Mouse (Mus musculus) hindbrain, embryonic 11.5 days (tissue): ENCODE data around the gene Ndufa4l2. TPM values are rescaled to one million over a fixed set of nuclear protein-coding genes. Genes with fewer than 3 reads are reported as not detected.

ENCODE experiments used
- ATAC-seq: fragments of 200-750 bp; cut with Nextera tagmentation; 2 replicates; pipeline ENCODE4 v1.8.0; 2017; ENCODE audit warnings: mild to moderate bottlenecking, moderate TSS enrichment, moderate library complexity; ENCODE audit not compliant: low FRiP score
- DNase-seq: peaks from one replicate; pipeline ENCODE4 v3.0.0-alpha.2; 2015; ENCODE audit warnings: low spot score
- H3K27ac ChIP-seq: fragments of 300-500 bp; sonication (generic); 2 replicates; pipeline ENCODE4 v1.5.1; 2014; ENCODE audit warnings: mild to moderate bottlenecking, low read depth, low read length
- H3K27me3 ChIP-seq: fragments of 300-500 bp; sonication (generic); 2 replicates; pipeline ENCODE4 v1.6.1; 2014; ENCODE audit warnings: mild to moderate bottlenecking, low read length, moderate library complexity, mixed read lengths; ENCODE audit not compliant: control insufficient read depth, insufficient read depth
- H3K36me3 ChIP-seq: fragments of 300-500 bp; sonication (generic); 2 replicates; pipeline ENCODE4 v1.6.1; 2014; ENCODE audit warnings: mild to moderate bottlenecking, low read length, moderate library complexity, mixed read lengths; ENCODE audit not compliant: control insufficient read depth, insufficient read depth
- H3K4me1 ChIP-seq: fragments of 300-500 bp; sonication (generic); replicated peaks from 2 replicates; pipeline ENCODE4 v1.6.1; 2014; ENCODE audit warnings: low read length, mixed read lengths; ENCODE audit not compliant: control insufficient read depth, insufficient read depth
- H3K4me2 ChIP-seq: fragments of 300-500 bp; sonication (generic); replicated peaks from 2 replicates; pipeline ENCODE4 v1.6.1; 2014; ENCODE audit warnings: mild to moderate bottlenecking, low read depth, low read length
- H3K4me3 ChIP-seq: fragments of 300-500 bp; sonication (generic); 2 replicates; pipeline ENCODE4 v1.5.1; 2014; ENCODE audit warnings: low read depth, low read length
- H3K9ac ChIP-seq: fragments of 300-500 bp; sonication (generic); 2 replicates; pipeline ENCODE4 v1.6.1; 2014; ENCODE audit warnings: low read depth, low read length
- H3K9me3 ChIP-seq: fragments of 300-500 bp; sonication (generic); 2 replicates; pipeline ENCODE4 v1.6.1; 2016; ENCODE audit warnings: low read length; ENCODE audit not compliant: control insufficient read depth
- WGBS: fragments of 180-500 bp; shearing (Covaris S2); extraction: QIAGEN DNeasy Blood & Tissue Kit; methylation state at CpG from one replicate; pipeline ENCODE4 v1.1.7; 2014; 5-methylcytosine and 5-hydroxymethylcytosine counted together
- polyA plus RNA-seq: library from polyadenylated mRNA; unstranded; fragments of >200 nt; fragmentation: Nextera tagmentation; extraction: Ambion mirVana; gene quantifications from 2 replicates; pipeline ENCODE4 v1.2.1, GENCODE M21; 2014

Ndufa4l2 gene
- polyA plus RNA-seq, 1 experiment from 2014 or later = 6.5 TPM

DNA sequence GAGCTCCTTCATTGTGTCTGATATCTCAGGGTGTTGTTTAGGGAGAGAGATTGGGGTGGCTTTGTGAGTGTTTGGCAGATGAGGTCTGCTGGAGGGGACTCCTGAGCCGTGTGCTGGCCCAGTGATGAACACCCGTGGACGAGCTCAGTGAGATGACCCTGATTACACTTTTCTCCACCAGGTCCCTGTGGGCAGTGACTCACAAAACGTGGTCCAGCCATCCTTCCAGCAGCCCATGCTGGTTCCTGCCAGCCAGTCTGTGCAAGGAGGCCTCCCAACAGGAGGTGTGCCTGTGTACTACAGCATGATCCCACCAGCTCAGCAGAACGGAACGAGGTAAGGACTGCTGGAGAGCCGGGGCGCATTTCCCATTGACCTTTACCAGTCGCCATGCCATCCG is 29.5 kb upstream of the Ndufa4l2 start:
- H3K9ac ChIP-seq = no peak overlapping the region
- H3K9me3 ChIP-seq = no peaks in the 10 kb centered on the region
- DNase-seq (no peak), ATAC-seq (no peak)
- H3K36me3 ChIP-seq = no peaks in the 10 kb centered on the region
- WGBS = 90% methylated on average over 10 of the region's 10 CpGs
- H3K4me3 ChIP-seq = no peak overlapping the region
- no peak overlapping the region for H3K27ac ChIP-seq
- no peak overlapping the region for H3K4me2 ChIP-seq
- H3K27me3 ChIP-seq = no peaks in the 10 kb centered on the region
- H3K4me1 ChIP-seq = no peaks in the 10 kb centered on the region

DNA sequence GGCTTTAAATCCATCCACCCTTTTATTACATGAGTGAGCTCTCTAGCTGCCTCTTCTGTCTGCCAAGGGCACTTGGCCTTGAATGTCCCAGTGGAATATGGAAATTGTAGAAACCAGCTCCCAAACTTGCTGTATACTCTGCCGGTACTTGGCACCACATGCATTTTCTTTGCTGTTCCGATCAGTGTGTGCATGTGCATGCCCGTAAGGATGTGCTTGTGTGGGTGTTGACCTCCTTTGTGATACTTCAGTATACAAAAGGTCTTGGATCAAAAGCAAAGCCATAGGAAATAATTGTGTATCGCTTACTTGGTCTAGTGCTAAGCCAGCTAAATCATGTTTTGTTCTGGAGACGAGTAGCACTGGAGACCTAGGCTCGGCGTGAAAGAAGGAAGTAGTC is 25.9 kb upstream of the Ndufa4l2 start:
- no peak overlapping the region for H3K9ac ChIP-seq
- no peak overlapping the region for H3K27ac ChIP-seq
- no peaks in the 10 kb centered on the region for H3K9me3 ChIP-seq
- no peaks in the 10 kb centered on the region for H3K4me1 ChIP-seq
- H3K4me3 ChIP-seq = no peak overlapping the region
- no peak for ATAC-seq
- no peaks in the 10 kb centered on the region for H3K27me3 ChIP-seq
- H3K4me2 ChIP-seq = no peak overlapping the region
- peaks cover 5% of the 10 kb centered on the region for H3K36me3 ChIP-seq
- 88% methylated on average over 7 of the region's 7 CpGs for WGBS
- DNase-seq = no peak

DNA sequence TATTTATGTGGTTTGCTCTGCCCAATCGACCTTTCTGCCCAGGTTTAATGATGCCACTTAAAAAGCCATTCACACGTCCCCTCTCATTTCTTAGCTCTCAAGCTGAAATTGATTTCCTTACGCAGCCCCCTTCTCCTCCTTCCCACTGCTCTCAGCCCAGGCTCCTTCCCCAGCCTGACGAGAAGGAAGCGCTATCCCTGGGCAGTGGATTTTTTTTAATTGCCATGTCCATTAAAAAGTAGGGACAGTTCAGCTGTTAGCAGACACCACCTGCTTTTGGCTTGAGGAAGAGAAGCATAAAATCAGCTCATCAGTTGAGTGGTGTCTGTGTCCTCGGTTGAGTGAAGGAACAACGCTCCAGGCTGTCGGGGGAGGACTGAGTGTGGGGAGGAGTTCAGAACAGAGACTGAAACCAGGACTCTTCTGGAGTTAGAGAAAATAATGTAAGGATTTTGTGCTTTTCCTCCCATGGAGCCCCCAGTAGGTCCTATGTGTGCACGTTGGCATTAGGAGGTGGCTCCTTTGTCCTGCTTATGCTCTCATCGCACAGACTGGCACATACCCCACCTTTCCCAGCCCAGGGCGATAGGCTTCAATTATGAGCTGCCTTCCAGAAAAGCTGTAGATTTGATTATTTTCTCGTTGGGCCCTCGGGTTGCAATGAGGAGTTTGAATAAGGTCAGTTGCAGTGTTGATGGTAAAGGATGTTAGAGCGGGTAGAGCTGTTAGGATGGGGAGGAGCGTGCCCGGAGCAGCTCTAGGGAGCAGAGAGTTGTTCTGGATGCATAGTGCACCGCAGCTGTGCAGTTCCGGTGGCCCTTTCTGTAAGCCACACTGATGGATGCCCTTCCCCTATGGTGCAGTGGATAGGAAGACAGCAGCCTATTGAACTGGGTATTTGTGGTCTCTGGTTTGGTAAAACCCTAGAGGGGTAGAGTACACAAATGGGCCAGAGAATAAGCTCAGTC is 24.3 kb upstream of the Ndufa4l2 start:
- 81% methylated on average over 18 of the region's 18 CpGs for WGBS

DNA sequence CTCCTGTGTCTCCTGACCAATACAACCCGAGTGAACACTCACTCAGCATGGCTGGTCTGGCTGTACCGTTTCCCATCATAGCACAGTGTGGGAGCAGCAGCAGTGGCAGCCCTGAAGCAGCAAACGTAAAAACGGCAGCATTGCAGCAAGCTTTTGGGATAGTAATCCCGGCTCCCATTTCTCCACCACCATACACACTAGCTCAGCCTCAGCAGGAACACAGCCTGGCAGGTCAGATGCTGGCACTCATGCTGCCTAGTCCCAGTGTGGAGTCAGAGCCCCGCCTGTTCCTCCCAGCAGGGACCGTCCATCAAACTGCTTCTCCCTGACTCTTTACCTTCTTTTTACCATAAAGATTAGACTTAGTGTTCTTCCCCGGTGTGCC is 23.6 kb upstream of the Ndufa4l2 start:
- DNase-seq (no peak), ATAC-seq (no peak)
- no peak overlapping the region for H3K4me3 ChIP-seq
- no peak overlapping the region for H3K9ac ChIP-seq
- no peaks in the 10 kb centered on the region for H3K27me3 ChIP-seq
- H3K4me2 ChIP-seq = no peak overlapping the region
- no peaks in the 10 kb centered on the region for H3K9me3 ChIP-seq
- 57% methylated on average over 8 of the region's 8 CpGs for WGBS
- H3K36me3 ChIP-seq = peaks cover 11% of the 10 kb centered on the region
- H3K27ac ChIP-seq = 0 out of 2 replicates have a peak overlapping the region, but pooled peaks have one; percentile 17
- H3K4me1 ChIP-seq = no peaks in the 10 kb centered on the region

More for the DNA sequence above, 24.3 kb upstream of the Ndufa4l2 start:
- Histone ChIP-seq H3K36me3 (peaks cover 11% of the 10 kb centered on the region), H3K9me3 (no peaks in the 10 kb centered on the region), H3K9ac (no peak overlapping the region), H3K27me3 (no peaks in the 10 kb centered on the region), H3K4me1 (no peaks in the 10 kb centered on the region), H3K27ac (0 out of 2 replicates have a peak overlapping the region, but pooled peaks have one; percentile 17), H3K4me2 (no peak overlapping the region), H3K4me3 (no peak overlapping the region)
- no peak for DNase-seq
- ATAC-seq = no peak

DNA sequence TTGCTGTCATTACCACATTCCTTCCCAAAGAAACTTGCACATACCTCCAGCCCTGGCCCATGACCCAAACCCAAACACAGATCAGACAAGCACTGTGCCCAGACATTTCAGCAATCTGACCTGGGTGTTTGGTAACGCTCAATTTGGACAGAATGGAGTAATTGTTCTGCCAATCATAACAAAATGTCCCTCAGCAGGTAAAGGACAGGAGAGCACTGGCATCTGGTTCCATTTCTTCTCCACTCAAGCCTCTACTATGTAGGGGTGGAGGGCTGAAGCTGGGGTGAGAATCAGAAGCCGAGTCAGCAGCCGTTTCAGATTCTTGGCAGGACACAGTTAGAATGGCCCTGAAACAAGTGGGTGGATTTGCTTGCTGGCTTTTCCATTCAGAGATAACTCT is 22.6 kb upstream of the Ndufa4l2 start:
- Histone ChIP-seq H3K36me3 (peaks cover 11% of the 10 kb centered on the region), H3K4me1 (no peaks in the 10 kb centered on the region), H3K4me2 (no peak overlapping the region), H3K27me3 (no peaks in the 10 kb centered on the region), H3K4me3 (no peak overlapping the region), H3K27ac (no peak overlapping the region), H3K9ac (no peak overlapping the region), H3K9me3 (no peaks in the 10 kb centered on the region)
- no peak for ATAC-seq
- WGBS = 85% methylated on average over 3 of the region's 3 CpGs
- no peak for DNase-seq

DNA sequence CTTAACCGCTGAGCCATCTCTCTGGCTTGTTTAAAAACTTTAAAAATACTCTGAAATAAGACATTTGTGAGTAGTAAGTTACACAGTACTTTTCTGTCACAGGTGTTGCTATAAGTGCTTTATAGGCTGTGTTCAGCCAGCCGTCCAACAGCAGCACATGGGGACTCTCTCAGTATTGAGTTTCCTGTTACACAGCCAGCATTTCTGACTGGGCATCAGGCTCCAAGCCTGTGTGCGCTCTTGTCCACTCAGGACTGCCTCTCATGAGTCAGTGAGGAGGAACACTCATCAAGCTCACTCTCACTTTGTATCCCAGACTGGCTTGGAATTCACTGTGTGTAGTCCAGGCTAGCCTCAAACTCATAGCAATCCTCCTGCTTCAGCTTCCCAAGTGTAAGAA is 18.6 kb upstream of the Ndufa4l2 start:
- Histone ChIP-seq H3K4me1 (no peaks in the 10 kb centered on the region), H3K27ac (no peak overlapping the region), H3K4me2 (no peak overlapping the region), H3K9ac (no peak overlapping the region), H3K36me3 (peaks cover 11% of the 10 kb centered on the region), H3K27me3 (no peaks in the 10 kb centered on the region), H3K4me3 (no peak overlapping the region), H3K9me3 (no peaks in the 10 kb centered on the region)
- DNase-seq (no peak), ATAC-seq (no peak)
- 93% methylated on average over 3 of the region's 3 CpGs for WGBS

DNA sequence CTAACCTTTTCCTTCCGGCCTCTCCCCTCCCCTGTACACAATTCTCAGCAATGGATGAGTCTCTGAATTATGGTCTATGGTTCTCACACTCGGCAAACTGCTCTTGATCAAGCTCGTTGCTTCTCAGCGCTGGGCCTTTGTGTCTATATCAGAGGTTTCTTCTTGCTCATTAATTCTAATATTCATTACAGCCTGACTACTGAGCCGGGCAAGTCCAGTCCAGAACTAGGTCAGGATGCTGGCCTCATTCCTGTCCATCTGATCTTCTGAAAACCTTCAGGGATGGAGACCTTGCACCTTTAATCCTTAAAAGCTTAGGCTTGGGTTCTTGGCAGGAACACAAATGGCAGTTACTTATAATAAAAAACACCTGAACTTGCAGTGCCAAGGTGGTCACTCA is 15.3 kb upstream of the Ndufa4l2 start:
- no peaks in the 10 kb centered on the region for H3K4me1 ChIP-seq

DNA sequence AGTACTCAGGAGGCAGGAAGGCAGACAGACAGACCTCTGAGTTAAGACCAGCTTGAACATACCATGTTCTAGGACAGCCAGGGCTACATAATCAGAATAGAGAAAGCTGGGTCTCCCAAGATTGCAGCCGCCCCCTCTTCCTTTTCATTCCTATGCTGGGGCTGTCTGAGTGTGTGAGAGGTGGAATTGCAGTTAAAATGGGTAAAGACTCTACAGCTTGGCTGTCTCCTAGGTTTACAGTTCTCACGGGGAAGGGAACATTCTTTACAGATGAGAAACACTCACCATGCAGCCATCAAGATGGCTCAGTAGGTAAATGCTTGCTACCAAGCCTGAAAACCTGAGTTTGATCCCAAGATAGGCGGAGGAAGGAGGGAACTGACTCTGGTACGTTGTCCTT is 14.7 kb upstream of the Ndufa4l2 start:
- Histone ChIP-seq H3K36me3 (peaks cover 4% of the 10 kb centered on the region), H3K27me3 (no peaks in the 10 kb centered on the region), H3K4me2 (no peak overlapping the region), H3K9ac (no peak overlapping the region), H3K4me1 (no peaks in the 10 kb centered on the region), H3K27ac (no peak overlapping the region), H3K9me3 (no peaks in the 10 kb centered on the region), H3K4me3 (no peak overlapping the region)
- DNase-seq (no peak), ATAC-seq (no peak)
- 85% methylated on average over 4 of the region's 4 CpGs for WGBS

More for the DNA sequence above, 15.3 kb upstream of the Ndufa4l2 start:
- WGBS = 87% methylated on average over 5 of the region's 5 CpGs
- Histone ChIP-seq H3K27me3 (no peaks in the 10 kb centered on the region), H3K9me3 (no peaks in the 10 kb centered on the region), H3K36me3 (peaks cover 6% of the 10 kb centered on the region), H3K4me3 (no peak overlapping the region), H3K9ac (no peak overlapping the region), H3K4me2 (no peak overlapping the region), H3K27ac (no peak overlapping the region)
- no peak for DNase-seq
- no peak for ATAC-seq
